Mouse (Mus musculus) cerebellum, adult 2 months (tissue): ENCODE measurements around the gene Heca. TPM values are rescaled to one million over a fixed set of nuclear protein-coding genes. Genes with fewer than 3 reads are reported as not detected.

Experiments
- DNase-seq, 2 experiments: peaks; one replicate each; pipeline ENCODE4 v3.0.0; 2021
- H3K27ac ChIP-seq: fragments of 200-500 bp; 2 replicates; pipeline ENCODE4 v1.5.1; 2012; ENCODE audit warnings: low read length, control low read depth, inconsistent platforms; ENCODE audit not compliant: insufficient read depth
- H3K27me3 ChIP-seq: fragments of 200-500 bp; 2 replicates; pipeline ENCODE4 v1.6.1; 2012; ENCODE audit warnings: inconsistent platforms, mild to moderate bottlenecking, low read length, moderate library complexity; ENCODE audit not compliant: control insufficient read depth, insufficient read depth
- H3K4me1 ChIP-seq: fragments of 200-500 bp; 2 replicates; pipeline ENCODE4 v1.6.1; 2011; ENCODE audit warnings: low read length; ENCODE audit not compliant: control insufficient read depth, insufficient read depth
- H3K4me3 ChIP-seq: fragments of 200-500 bp; replicated peaks from 2 replicates; pipeline ENCODE3; 2011; ENCODE audit warnings: mild to moderate bottlenecking, low read depth, low read length, control low read depth; ENCODE audit not compliant: insufficient read depth
- CTCF ChIP-seq: fragments of 200-500 bp; IDR thresholded peaks from 2 replicates; pipeline ENCODE4 v1.5.1; 2011; ENCODE audit warnings: low read depth, mild to moderate bottlenecking, control low read depth, low read length, moderate library complexity, borderline replicate concordance; ENCODE audit not compliant: insufficient read depth
- POLR2A ChIP-seq: fragments of 200-500 bp; IDR thresholded peaks from 2 replicates; pipeline ENCODE4 v1.6.1; 2011; ENCODE audit warnings: low read length, control low read depth, borderline replicate concordance; ENCODE audit not compliant: insufficient read depth
- WGBS: fragments of 180-500 bp; shearing (Covaris S2); methylation state at CpG from one replicate; pipeline ENCODE4 v1.1.7; 2018; 5-methylcytosine and 5-hydroxymethylcytosine counted together
- polyA plus RNA-seq: library from polyadenylated mRNA; depleted of rRNA; stranded (reverse); fragments of >200 nt; gene quantifications from 2 replicates; pipeline ENCODE4 v1.2.3, GENCODE M21; 2012

Heca gene
- polyA plus RNA-seq, 1 experiment = 13.3 TPM

- no peak for DNase-seq
- H3K27me3 ChIP-seq = no peaks in the 10 kb centered on the region
- no peaks in the 10 kb centered on the region for H3K4me1 ChIP-seq
- WGBS = 21% methylated on average over 8 of the region's 8 CpGs
- TF ChIP-seq CTCF = no peak
- TF ChIP-seq POLR2A = no peak
- no peak overlapping the region for H3K27ac ChIP-seq
- H3K4me3 ChIP-seq = no peak overlapping the region
Observed at GRCm38 (mm10) chr10:17878002-17878919, 69.6 kb downstream of the Heca start.

DNA sequence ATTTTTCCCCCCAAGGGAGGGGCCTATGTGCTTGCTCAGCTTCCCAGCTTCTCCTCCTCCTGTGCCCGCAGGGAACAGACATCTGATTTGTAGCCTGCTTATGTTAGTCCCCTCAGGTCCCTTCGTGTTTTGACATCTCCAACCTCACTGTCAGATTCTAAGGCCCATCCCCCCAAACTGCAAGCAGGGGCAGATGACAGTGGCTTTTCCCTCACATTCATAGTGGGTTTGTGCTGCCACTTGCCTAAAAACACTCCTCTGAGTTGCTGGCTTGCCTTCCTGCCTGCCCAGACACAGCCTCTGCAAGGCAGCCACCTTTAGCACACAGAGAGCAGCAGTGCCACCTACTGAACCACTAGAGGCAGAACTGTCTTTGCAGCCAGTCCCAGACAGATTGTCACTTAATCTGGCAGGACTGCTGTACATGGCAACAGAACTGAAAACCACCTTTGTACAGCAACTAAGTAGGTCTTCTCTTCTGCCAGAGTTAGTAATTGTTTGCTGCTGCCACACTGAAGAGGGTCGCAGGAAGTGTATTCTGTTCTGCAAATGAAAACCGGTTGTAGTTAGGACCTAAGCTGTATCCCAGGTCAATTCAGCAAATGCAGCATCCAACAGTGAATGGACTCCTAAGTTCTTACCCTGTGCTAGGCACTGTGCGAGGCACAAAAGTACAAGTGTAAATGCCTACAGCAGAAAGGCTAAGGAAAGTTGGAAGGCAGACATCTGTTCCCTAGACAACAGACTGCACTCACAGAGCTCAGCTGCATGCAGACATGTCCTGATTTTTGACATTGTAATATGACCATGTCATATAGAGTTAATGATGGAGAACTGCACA lies 77.8 kb downstream of the Heca start:
- peak; percentile 57 to 61 for DNase-seq
- no peaks in the 10 kb centered on the region for H3K4me1 ChIP-seq
- no peak overlapping the region for H3K27ac ChIP-seq
- WGBS = 20% methylated on average over 5 of the region's 5 CpGs
- peak; percentile 84 for TF ChIP-seq CTCF
- TF ChIP-seq POLR2A = no peak
- no peak overlapping the region for H3K4me3 ChIP-seq
- no peaks in the 10 kb centered on the region for H3K27me3 ChIP-seq

- no peak for DNase-seq
- no peak overlapping the region for H3K4me3 ChIP-seq
- WGBS = 67% methylated on average over 6 of the region's 6 CpGs
- H3K4me1 ChIP-seq = no peaks in the 10 kb centered on the region
- no peak for TF ChIP-seq CTCF
- no peak for TF ChIP-seq POLR2A
- H3K27me3 ChIP-seq = no peaks in the 10 kb centered on the region
- no peak overlapping the region for H3K27ac ChIP-seq
Observed at GRCm38 (mm10) chr10:17860701-17861480, 87.0 kb downstream of the Heca start.

DNA sequence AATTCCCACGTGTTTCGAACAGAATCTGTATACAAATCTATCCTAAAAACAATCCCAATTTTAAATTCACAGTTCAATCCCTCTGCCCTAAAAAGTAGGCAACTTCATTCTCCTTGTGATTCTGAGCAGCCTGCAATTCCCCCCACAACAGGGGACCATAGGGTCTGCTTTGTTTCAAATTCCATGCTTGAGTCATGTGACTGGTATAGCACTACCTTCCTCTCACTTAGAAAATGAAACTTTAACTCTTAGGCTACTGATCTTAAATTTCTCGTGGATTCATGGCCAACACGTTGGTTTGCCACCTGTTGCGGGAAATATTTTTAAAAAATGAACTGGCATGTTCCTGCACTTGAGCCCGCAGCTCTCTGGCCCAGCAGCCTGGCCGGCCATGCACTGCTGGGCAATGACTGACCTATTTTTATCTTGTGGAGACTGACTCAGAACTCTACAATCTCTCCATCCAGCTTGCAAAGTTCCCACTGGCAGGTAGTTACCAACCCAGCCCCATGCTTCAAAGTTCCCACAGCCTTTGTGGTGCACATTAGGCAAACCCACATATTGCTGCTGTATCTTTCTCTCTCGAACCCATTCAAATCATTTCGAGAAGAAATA lies 90.1 kb downstream of the Heca start:
- no peak for DNase-seq
- TF ChIP-seq POLR2A (no peak), CTCF (no peak)
- Histone ChIP-seq H3K27ac (no peak overlapping the region), H3K4me3 (no peak overlapping the region), H3K4me1 (no peaks in the 10 kb centered on the region), H3K27me3 (no peaks in the 10 kb centered on the region)
- WGBS = 76% methylated on average over 9 of the region's 9 CpGs

DNA sequence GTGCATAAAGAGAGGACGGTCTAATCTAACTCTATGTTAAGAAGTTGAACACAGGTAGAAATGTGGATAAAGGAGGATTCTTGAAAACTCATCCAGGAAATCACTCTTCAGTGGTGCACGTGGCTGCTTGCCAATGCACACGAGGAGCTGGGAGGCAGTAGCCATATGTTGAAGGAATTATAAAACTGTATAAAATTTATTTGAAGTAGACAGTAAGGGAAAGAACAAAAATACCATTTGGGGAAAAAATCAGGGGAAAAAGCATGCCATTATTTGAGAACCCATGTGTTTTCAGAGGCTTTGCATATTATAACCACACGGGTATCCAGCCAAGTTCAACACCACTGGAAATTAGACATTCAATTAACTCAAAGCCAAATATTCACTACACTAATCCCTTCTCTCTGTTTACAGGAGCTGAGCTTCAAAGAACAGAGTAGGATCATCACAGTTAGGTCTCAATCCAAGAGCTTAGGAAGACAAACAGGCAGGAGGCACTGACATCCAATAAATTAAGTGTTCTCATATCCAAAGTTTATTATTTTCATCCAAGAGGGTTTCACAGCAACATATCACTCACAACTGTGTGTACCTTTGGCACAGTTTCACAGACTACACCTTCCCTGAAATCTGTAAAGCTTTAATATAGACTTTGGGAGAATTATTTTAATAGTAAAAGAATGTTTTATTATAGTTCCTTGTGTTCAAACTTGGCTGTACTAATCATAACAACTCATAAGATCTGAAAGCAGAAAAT lies 102.9 kb downstream of the Heca start:
- Histone ChIP-seq H3K4me3 (no peak overlapping the region), H3K27ac (no peak overlapping the region), H3K27me3 (no peaks in the 10 kb centered on the region), H3K4me1 (no peaks in the 10 kb centered on the region)
- WGBS = 12% methylated on average over 4 of the region's 4 CpGs
- DNase-seq = peak in 1 of 2 experiments; percentile 10
- TF ChIP-seq CTCF (no peak), POLR2A (no peak)

- H3K4me3 ChIP-seq = no peak overlapping the region
- 87% methylated on average over 3 of the region's 3 CpGs for WGBS
- H3K27ac ChIP-seq = no peak overlapping the region
- H3K27me3 ChIP-seq = no peaks in the 10 kb centered on the region
- TF ChIP-seq POLR2A (no peak), CTCF (no peak)
- H3K4me1 ChIP-seq = no peaks in the 10 kb centered on the region
- no peak for DNase-seq
Observed at GRCm38 (mm10) chr10:17842030-17842429, 105.8 kb downstream of the Heca start.
